Mouse (Mus musculus) megakaryocyte, embryonic 14.5 days (primary cell): ENCODE data around the gene Slc7a8.

Source experiments
- FLI1 ChIP-seq: IDR thresholded peaks from 2 replicates; pipeline ENCODE4 v1.6.1; 2012; ENCODE audit warnings: low read length, inconsistent platforms, mixed read lengths
- GATA1 ChIP-seq: IDR thresholded peaks from 3 replicates; pipeline ENCODE4 v1.6.1; 2012; ENCODE audit warnings: mixed read lengths, low read length, inconsistent platforms, borderline replicate concordance

GRCm38 (mm10) chr14:54770373-54770772 lies 11.4 kb downstream of the Slc7a8 start:
- no peak for TF ChIP-seq FLI1
- TF ChIP-seq GATA1, result no peak
